Mouse (Mus musculus) megakaryocyte progenitor cell, adult 5-6 weeks (primary cell): ENCODE data around the gene Ikzf2. TPM values are rescaled to one million over a fixed set of nuclear protein-coding genes. Genes with fewer than 3 reads are reported as not detected.

Experiments
- ATAC-seq: replicated peaks from 2 replicates; pipeline ENCODE4 v1.8.0; 2016; ENCODE audit warnings: mild to moderate bottlenecking, moderate TSS enrichment, inconsistent platforms; ENCODE audit not compliant: poor library complexity
- total RNA-seq, 2 experiments: library from RNA; stranded (forward) in 1 of 2; stranded (reverse) in 1 of 2; fragments of 157-497, 149-512 nt in 1 of 2; fragments of 200-1000 nt in 1 of 2; gene quantifications; 2 replicates each; pipeline versions ENCODE4 v1.2.3 to v1.2.4; 2015 to 2017

Ikzf2 gene
- 5.5 and 13.9 TPM in 2 replicates for total RNA-seq (2015)
- total RNA-seq (2017): 6.6 and 17.1 TPM in 2 replicates

DNA sequence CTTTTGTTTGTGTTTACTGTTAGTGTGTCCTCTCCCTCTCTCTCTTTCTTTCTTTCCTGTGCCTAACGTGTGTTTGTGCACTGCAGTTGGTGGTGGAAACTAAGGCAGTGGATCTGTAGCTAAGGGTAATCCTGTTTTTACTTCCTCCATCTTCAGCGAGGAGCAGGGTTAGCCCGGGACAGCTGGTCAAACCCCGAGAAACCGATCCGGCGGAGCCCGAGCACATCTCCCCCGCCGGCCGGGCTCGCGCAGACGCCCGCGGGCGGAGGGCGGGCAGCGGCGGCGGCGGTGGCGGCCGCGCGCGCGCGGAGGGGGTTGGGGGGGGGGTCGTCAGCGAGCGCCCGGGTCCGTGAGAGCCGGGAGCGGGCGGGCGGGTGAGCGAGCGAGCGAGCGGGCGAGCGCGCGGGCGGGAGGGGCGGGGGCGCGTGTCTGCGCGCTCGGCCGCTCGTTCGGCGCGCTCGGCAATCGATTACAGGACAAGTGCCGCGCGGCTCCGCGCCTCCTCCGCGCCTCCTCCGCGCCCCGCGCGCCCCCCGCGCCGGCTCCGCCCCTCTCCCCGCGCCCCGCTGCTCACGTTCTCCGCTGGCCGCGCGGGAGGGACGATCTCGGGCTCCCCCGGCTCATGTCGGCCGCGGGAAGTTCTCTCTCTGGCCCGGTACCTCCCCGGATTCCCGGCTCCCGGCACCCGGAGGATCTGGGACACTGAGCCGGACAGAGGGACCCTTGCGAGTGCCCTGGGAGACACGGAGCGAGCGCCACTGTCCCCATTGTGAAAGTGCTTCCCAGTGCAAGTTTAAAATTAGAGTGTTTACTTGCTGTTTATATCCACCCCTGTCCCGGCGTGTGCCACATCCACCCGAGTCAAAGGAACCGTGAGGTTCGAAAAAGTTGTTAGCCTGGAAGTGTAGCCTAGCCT, at the start of gene Ikzf2:
Gene Ikzf2 (minus strand): TSS at position 170 of the 916 bp plus-strand sequence.
- peak; percentile 56 for ATAC-seq

DNA sequence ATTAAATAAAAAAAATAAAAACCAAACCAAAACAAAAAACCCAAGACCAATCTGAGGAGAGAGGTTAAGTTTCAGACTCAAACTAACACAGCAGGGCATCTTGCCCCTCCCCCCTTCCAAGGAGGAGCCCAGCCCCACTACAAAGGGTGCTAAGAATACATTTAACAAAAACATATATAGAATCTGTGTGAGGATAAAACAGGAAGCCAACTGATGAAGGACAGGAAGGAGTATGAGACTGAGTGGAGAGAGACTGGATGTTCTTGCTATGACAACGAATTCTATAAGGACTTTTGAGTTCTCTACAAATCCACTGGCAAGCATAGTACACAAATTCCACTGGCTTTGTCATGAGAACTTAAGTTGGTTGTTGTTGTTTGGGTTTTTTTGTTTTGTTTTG, 42.7 kb upstream of the Ikzf2 start:
- no peak for ATAC-seq

DNA sequence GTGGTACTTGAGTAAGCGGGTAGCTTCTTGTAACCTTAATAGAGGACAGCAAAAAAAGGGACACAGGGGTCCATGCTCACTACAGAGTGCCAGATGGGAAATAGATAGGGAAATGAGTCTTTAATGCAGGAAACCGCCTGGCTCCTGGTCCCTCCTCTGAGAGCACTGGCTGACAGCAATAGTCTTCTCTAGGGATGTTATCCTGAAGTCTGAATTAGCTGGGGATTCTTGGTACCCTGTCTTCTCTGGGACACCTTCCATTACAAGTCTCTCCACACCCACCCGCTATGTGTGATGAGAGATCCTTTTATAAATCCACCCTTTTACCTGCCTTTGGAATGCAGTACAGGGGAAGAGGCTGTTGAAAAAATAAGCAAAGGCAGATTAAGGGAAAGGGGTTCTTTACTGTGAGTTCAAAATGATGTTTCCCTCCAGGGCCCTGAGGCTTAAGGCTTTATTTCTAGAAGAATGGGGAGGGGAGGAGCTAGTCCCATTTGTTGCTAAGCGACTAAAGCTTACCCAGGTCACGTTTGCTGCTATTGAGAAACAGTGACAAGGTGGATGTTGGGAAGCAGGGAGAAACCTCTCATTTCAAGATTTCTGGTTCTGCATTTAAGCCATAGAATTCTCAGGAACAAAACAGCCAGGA, 42.1 kb upstream of the Ikzf2 start:
- no peak for ATAC-seq

DNA sequence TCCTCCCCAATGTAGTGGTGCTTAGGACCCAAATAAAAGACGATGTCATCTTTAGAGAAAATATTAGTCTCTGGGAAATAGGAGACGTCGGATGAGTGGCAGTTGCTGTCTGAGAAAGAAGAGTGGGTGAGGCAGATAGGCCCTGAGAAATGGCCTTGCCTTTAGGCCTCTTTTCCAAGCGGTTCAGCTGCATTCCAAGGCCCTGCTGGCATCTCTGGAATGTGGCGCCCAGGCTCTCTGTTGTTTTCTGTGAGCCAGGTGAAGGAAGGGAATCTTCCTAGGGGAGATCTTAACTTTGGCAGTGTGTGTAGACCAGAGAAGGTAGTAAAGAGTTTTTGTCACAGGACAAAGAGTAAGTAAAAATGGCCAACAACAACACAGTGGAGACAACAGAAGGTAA, 40.9 kb upstream of the Ikzf2 start:
- no peak for ATAC-seq

DNA sequence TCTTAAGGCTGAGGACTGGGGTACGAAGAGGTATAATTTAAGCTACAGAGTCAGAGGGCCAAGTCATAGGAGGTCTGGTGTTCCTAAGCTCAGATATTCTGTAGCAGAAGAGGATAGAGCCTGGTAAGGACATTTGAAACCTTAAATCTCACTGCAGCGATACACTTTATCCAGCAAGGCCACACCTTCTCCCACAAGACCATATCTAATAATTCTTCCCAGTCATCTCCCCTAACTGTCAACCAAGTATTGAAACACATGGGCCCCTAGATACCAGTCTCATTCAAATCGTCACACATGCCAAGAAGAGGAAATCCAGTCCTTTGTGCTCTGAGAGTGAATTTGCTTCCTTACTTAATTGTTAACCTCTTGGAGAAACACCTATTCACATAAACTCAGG, 30.1 kb upstream of the Ikzf2 start:
- peak; percentile 61 for ATAC-seq

DNA sequence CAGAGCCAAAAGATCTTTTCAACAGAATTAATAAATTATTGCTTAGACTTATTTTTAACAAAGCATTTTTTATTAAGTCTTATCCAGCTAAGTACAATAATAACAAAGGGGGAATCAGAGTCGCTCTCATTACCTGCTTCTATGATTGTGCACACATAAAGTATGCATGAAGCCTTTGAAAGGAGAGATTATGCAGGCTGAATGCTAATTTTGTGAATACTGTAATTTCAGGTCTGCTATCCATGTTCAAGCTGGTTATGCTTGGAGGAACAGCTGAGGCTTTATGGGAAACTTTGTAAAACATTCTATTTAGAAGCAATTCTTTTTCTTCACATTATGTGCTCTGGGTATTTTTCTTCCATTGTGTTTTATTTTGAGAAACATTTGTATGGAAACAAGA, 21.5 kb upstream of the Ikzf2 start:
- ATAC-seq: no peak

DNA sequence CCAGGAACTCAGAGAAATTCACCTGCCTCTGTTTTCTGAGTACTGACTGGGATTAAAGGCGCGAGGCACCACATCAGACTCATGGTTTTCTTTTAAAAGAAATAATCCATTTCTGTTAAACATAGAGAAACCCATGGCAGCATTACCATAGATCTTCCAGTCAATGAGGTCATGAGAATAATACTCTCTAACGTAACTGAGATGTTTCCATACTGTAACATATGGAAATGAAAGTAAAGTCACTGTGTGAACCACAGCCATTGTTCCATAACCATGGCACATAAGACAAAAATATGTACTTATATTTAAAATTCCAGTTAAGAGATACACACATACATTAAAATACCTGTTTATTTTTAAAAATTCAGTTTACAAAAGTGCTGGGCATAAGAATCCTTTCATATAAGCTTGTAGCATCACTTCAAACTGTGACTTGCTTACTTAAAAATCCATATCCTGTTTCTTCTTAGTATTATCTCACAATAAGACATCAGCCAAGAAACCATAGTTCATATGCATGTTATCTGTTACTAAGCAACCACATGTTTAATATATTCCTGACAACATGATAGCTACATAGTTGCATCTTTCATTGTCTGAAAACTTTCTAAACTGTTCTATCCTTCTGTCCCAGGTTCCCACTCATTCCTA, 16.6 kb upstream of the Ikzf2 start:
- no peak for ATAC-seq

DNA sequence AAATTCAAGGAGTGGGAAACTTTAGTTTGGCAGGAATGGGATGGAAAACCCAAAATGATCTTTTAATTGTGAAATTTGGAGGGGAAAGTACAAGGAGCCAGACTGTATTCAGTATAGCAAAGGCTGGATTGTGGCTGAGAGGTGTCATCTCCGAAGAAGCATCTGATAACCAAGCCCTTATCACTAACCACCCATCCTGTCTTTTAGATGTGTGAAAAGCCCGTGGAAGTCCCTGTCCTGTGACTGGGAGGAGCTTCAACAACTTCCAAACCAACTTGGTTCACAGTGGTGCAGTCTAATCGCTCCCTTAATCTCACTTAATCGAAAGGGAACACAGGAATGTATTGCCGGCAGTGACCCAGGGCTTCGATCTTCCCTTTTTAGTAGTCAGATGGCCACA, 4.9 kb upstream of the Ikzf2 start:
- no peak for ATAC-seq

DNA sequence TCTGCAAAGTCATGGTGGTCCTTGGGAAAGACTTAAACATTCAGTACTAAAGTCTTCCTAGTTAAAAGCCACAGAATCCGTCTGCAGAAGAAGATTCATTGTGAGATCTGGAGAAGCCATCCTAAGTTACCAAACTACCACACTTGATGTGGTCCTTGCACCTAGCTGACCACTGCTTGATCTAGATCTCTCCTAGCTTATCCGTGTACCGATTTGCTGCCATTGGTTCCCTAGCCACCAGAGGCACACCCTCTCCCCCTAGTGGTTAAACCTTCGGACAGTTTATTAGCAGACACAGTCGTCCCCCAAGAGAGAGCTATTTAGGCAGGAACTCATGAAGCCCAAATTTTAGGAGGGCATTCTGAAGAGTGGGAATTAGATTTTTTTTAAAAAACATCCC, 1.9 kb upstream of the Ikzf2 start:
- ATAC-seq: peak; percentile 74

DNA sequence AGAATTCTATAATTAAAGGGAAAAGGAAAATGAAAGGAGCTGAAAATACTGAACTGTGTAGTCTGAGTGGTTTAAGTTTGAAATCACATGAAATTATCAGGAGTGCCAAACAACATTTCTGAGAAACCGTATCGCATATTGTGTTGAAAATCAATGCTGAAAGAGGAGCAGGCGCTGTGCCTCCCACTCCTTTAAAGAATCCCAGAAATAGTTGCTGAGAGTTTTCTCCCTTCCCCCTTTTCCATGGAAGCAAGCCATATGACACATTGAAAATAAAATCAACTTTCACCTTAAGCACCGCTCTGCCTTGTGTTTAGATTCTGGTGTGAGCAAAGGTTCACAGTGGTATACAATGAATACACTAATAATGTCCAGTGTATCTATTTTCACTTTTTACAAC, 1.1 kb upstream of the Ikzf2 start:
- ATAC-seq: no peak

DNA sequence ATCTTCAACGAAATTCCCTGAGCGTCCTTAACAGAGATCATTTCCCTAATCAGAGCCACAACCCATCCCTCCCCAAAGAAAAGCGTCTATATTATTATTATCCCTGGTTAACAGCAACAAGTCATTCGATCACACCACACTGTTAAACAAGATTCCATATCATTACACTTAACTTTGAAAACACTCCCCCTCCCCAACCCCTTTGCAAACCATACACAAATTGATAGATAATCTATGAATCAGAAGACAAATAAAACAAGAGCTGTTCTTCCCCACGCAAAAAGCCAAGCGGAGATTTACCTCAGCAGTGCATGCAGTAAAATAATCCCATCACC, 337 bp downstream of the Ikzf2 start:
- ATAC-seq: no peak

DNA sequence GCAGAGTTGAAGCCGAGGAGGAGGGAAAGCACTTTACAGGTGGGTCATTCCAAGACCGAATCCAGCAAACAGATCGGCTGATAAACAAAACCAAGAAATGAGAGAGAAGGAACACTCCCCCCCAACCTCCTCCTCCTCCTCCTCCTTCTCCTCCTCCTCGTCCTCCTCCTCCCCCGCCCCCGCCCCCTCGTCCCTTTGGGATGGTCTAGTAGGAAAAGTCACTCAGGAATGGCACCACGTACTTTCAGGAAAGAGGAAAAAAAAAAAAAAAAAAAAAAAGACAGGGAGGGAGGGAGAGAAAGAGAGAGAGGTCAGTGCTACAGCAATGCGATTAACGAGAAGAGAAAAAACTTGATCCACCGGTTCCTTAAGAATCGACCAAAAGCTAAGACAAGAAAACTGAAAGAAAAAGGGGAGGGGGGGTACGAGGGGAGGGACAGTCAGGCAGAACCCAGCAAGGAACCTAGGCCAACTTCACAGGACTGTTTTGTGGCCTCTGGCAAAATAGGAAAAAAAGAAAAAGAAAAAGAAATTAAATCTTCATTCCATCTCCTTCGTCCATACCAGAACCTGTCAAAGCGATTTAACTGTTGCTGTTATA, 1.1 kb downstream of the Ikzf2 start:
- ATAC-seq: no peak

DNA sequence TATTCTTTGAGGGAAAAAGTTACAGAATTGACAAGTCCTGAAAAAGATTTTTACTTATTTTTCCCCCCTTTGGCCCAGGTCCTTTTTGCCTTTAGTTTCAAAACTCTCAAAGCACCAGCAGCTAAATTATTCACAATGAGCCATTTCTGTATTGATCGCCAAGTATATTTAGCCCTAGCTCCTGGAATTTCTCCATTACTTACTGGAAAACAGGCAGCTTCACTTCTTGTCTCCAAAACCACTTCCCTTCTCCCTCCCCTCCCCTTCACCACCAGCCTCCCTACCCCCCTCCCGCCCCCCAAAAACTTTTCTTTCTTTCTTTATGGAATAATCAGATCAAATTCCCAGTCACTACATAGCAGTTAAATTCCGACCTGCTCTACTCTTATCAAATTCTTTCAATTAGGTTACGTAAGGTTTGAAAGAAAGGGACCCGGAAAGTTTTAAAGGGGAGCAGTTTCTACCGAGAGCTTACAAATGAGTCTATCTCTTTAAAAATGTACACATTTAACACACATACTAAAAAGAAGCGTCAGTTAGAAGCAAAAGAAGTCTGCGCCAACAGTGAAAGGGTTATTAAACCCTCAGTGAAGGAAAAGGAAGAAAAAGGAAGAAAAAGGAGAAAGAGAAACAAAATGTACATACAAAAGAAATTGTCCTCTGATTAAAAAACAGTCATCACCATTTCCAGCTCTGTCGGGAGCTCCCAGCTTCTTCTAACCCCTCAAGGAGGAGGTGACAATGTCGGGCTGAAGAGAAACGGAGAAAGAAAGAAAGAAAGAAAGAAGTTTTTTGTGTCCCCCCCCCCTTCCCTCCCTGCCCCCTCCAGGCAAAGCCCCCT, 1.8 kb downstream of the Ikzf2 start:
- ATAC-seq: no peak

DNA sequence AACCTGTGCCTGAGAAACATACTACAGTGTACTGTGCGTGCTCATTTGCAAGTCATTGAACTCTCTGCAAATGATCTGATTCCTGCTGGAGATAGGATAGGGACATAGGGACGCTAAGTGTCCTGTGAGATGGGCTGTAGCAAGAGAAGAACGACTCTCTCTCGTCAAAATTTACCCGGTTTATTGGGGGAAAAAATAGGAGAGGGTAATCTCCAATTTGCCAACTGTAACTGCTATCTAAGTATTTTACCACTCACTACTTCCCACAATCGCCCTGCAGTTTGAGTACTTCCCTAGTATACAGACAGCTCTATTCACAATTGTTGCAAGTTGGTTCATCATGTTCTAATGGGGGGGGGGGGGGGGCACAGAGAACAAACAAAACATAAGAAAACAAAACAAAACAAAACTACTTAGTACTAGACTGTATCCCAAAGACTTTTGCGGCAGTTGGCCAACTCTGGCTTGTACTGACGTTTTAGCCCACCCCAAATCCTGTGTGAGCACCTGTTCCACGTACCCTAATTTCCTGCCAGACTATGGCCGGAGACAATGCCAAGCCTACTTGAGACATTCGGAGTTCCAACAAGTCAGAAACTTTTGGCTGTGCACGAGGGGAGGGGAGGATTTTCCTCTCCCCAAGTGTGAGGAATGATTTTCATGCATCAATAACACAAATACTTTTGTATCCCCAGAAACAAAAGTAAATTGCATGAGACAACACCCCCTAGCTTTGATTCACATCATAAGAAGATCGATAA, 2.6 kb downstream of the Ikzf2 start:
- ATAC-seq: no peak

DNA sequence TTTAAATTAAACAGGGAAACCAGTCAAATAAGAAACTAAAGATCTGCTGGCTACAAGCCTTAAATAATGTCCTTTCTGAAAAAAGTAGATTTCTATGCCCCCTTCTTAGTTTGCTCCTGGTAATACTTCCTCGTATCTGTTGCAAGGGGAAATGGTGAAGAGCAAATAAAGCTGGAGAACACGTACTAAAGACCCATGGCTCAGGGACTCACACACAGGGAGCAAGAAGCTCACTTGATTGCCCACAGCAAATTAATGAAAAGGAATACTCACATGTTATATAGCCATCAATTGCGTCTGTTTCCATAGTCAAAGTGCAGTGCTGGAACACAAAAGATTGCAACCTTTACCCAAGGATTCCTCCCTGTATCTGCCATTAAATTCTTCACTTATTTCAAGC, 3.2 kb downstream of the Ikzf2 start:
- ATAC-seq: no peak

DNA sequence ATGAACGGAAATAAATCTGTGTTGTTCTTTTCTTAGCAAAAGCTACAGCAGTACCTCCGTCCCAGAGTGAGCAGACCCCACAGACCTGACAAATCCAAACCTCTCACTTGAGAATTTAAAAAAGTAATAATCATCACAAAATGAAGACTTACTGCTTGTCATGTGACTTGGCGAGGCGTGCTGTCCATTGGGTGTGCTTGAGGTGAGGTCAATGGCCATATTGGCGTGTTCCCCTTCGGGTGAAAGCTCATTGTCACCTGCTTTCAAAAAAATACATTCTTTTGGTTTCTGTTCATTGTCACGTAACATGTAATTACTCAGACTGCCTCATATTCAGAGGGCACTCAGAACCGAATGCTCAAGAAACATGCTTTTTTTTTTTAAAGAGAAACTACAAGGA, 4.0 kb downstream of the Ikzf2 start:
- peak; percentile 17; the same call in 1 of the 2 replicates for ATAC-seq

DNA sequence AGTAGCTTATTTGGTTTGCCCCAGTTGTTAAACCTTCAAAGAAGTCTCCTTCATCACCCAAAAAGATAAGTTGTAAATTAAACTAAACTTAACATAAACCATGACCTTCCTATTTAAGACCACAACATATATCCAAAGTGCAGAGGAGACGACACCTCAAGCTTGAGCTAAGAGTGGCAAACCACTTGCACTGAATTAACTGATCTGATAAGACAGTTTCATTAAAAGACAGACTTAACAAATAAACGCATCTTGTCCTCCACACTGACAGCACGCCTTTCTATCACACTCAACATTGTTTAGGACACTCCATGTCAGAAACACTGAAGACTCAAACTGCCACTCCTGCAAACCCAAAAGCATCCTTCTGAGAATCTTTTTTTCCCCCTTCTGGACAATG, 4.8 kb downstream of the Ikzf2 start:
- ATAC-seq: no peak

DNA sequence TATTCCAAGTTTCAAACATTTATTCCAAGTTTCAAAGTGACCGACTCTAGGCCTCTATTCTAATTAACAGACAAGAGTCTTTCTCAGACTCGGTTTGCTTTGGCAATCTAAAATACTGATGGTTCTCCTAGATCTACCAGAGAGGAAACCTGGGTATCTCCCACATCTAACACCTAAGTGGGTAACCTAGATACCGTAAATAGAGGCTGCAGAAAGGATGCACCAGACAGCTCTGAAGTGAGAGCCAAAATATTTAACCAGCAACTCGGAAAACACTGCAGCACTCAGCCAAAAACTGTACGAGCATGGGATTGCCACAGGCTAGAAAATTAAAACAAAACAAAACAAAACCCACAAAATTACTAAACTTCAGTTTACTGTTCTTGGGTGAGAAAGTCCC, 6.0 kb downstream of the Ikzf2 start:
- no peak for ATAC-seq

DNA sequence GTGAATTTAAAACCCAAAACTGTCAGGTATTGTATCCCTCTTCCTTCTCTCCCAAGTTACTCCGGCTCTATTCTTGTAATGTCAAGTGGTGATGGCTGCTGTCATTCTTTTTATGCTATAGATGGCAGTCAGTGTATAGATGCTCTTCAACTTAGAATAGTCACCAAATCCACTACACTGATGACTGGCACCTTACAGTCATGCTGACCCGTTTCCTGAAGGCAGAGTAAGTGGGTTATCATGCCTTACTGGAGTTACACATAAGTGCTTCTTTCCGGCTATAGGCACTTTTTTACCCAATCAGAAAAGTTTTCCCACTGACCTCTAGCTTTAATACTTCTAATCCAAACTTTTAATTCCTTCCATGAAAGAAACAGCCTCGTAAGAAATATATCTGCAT, 6.5 kb downstream of the Ikzf2 start:
- 0 out of 2 replicates have a peak, but pooled peaks have one; percentile 14 for ATAC-seq

DNA sequence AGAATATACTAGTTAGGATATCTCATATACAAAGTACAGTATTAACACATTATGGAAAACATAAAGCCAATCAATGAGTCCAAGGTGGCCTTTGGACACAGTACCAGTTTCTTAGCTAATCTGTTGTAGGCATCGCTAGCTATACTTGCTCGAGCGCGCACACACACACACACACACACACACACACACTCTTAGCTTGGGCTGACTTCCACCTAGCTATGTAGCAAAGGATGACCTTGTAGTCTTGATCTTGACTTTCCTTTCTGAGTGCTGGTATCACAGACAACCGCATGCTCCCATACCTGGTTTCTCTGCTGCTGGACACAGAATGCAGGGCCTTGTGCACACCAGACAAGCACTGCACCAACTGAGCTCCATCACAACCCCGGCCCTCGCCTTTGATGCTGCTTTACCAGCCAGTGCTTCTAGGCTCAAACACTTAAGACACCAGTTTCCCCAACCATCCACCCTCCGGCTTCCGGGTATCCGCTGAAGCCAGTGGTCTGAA, 17.1 kb downstream of the Ikzf2 start:
- no peak for ATAC-seq
